Mouse (Mus musculus): Measurements from ENCODE around the gene Cfap73. TPM values are rescaled to one million over a fixed set of nuclear protein-coding genes. Genes with fewer than 3 reads are reported as not detected.

The Cfap73 gene
- polyA plus RNA-seq, 1 experiment from 2014 or later, result not detected

GRCm38 (mm10) chr5:120588569-120589094 lies 45.4 kb downstream of the Cfap73 start, which contains the start of the genes Tpcn1 and Iqcd:
Gene Tpcn1, minus strand, starts transcription at chr5:120588673.
Gene Iqcd, plus strand, starts transcription at chr5:120589016.
- DNase-seq (peak; percentile 100), ATAC-seq (ENCODE audit: low FRiP score, low TSS enrichment) (peak; percentile 98)
- Histone ChIP-seq H3K4me2 (ENCODE audit: low read length) (peak within 1 kb of the TSS; percentile 99), H3K27ac (replicated peaks; ENCODE audit: low read depth, low read length) (peak within 1 kb of the TSS; percentile 71), H3K4me3 (replicated peaks; ENCODE audit: low read depth, low read length) (peak within 1 kb of the TSS; percentile 74), H3K4me1 (ENCODE audit: control insufficient read depth, insufficient read depth, low read length) (peaks cover 18% of the 10 kb centered on the region), H3K27me3 (ENCODE audit: control insufficient read depth, insufficient read depth, low read length) (no peaks in the 10 kb centered on the region), H3K9ac (replicated peaks; ENCODE audit: low read length) (peak within 1 kb of the TSS; percentile 85), H3K36me3 (ENCODE audit: control insufficient read depth, insufficient read depth, low read length) (0 out of 2 replicates have a peak, but pooled peaks cover 3% of the 10 kb centered on the region), H3K9me3 (ENCODE audit: control insufficient read depth, low read length) (no peaks in the 10 kb centered on the region)
- WGBS, result under 1% methylated on average over 35 of the region's 35 CpGs

GRCm38 (mm10) chr5:120587940-120588568 lies 46.0 kb downstream of the Cfap73 start:
- peak overlapping the region; percentile 71 for H3K27ac ChIP-seq (replicated peaks; ENCODE audit: low read depth, low read length)
- H3K27me3 ChIP-seq (ENCODE audit: control insufficient read depth, insufficient read depth, low read length), result no peaks in the 10 kb centered on the region
- ATAC-seq (ENCODE audit: low FRiP score, low TSS enrichment), result no peak
- peak overlapping the region; percentile 85 for H3K9ac ChIP-seq (replicated peaks; ENCODE audit: low read length)
- 0 out of 2 replicates have a peak, but pooled peaks cover 6% of the 10 kb centered on the region for H3K36me3 ChIP-seq (ENCODE audit: control insufficient read depth, insufficient read depth, low read length)
- WGBS, result 3% methylated on average over 29 of the region's 29 CpGs
- H3K4me1 ChIP-seq (ENCODE audit: control insufficient read depth, insufficient read depth, low read length), result peaks cover 18% of the 10 kb centered on the region
- H3K4me3 ChIP-seq (replicated peaks; ENCODE audit: low read depth, low read length), result peak overlapping the region; percentile 74
- H3K9me3 ChIP-seq (ENCODE audit: control insufficient read depth, low read length), result no peaks in the 10 kb centered on the region
- peak overlapping the region; percentile 99 for H3K4me2 ChIP-seq (ENCODE audit: low read length)
- DNase-seq, result no peak

- peak overlapping the region; percentile 99 for H3K4me2 ChIP-seq (ENCODE audit: low read length)
- no peaks in the 10 kb centered on the region for H3K27me3 ChIP-seq (ENCODE audit: control insufficient read depth, insufficient read depth, low read length)
- H3K4me3 ChIP-seq (replicated peaks; ENCODE audit: low read depth, low read length), result peak overlapping the region; percentile 74
- peaks cover 18% of the 10 kb centered on the region for H3K4me1 ChIP-seq (ENCODE audit: control insufficient read depth, insufficient read depth, low read length)
- H3K9me3 ChIP-seq (ENCODE audit: control insufficient read depth, low read length), result no peaks in the 10 kb centered on the region
- ATAC-seq (ENCODE audit: low FRiP score, low TSS enrichment) (no peak), DNase-seq (no peak)
- H3K36me3 ChIP-seq (ENCODE audit: control insufficient read depth, insufficient read depth, low read length), result 0 out of 2 replicates have a peak, but pooled peaks cover 6% of the 10 kb centered on the region
- H3K9ac ChIP-seq (replicated peaks; ENCODE audit: low read length), result peak overlapping the region; percentile 85
- 37% methylated on average over 9 of the region's 9 CpGs for WGBS
- no peak overlapping the region for H3K27ac ChIP-seq (replicated peaks; ENCODE audit: low read depth, low read length)
Measured at GRCm38 (mm10) chr5:120587616-120587926, 46.5 kb downstream of the Cfap73 start.

GRCm38 (mm10) chr5:120586741-120587615 lies 47.1 kb downstream of the Cfap73 start:
- Histone ChIP-seq H3K36me3 (ENCODE audit: control insufficient read depth, insufficient read depth, low read length) (0 out of 2 replicates have a peak, but pooled peaks cover 6% of the 10 kb centered on the region), H3K9me3 (ENCODE audit: control insufficient read depth, low read length) (no peaks in the 10 kb centered on the region), H3K27ac (replicated peaks; ENCODE audit: low read depth, low read length) (no peak overlapping the region; the same call in 1 of the 2 replicates)

GRCm38 (mm10) chr5:120584968-120585367 lies 49.1 kb downstream of the Cfap73 start:
- Histone ChIP-seq H3K27ac (replicated peaks; ENCODE audit: low read depth, low read length) (no peak overlapping the region), H3K9ac (replicated peaks; ENCODE audit: low read length) (no peak overlapping the region), H3K9me3 (ENCODE audit: control insufficient read depth, low read length) (no peaks in the 10 kb centered on the region), H3K4me1 (ENCODE audit: control insufficient read depth, insufficient read depth, low read length) (peaks cover 19% of the 10 kb centered on the region), H3K27me3 (ENCODE audit: control insufficient read depth, insufficient read depth, low read length) (no peaks in the 10 kb centered on the region), H3K4me3 (replicated peaks; ENCODE audit: low read depth, low read length) (no peak overlapping the region), H3K4me2 (ENCODE audit: low read length) (no peak overlapping the region), H3K36me3 (ENCODE audit: control insufficient read depth, insufficient read depth, low read length) (peaks cover 9% of the 10 kb centered on the region; the same call in 1 of the 2 replicates)
- 36% methylated on average over 15 of the region's 15 CpGs for WGBS
- ATAC-seq (ENCODE audit: low FRiP score, low TSS enrichment) (no peak), DNase-seq (no peak)

More at GRCm38 (mm10) chr5:120586741-120587615, 47.1 kb downstream of the Cfap73 start:
- H3K9ac ChIP-seq (replicated peaks; ENCODE audit: low read length), result no peak overlapping the region; the same call in 1 of the 2 replicates
- peak overlapping the region; percentile 99 for H3K4me2 ChIP-seq (ENCODE audit: low read length)
- no peaks in the 10 kb centered on the region for H3K27me3 ChIP-seq (ENCODE audit: control insufficient read depth, insufficient read depth, low read length)
- H3K4me3 ChIP-seq (replicated peaks; ENCODE audit: low read depth, low read length), result peak overlapping the region; percentile 74
- H3K4me1 ChIP-seq (ENCODE audit: control insufficient read depth, insufficient read depth, low read length), result peaks cover 18% of the 10 kb centered on the region
- no peak for ATAC-seq (ENCODE audit: low FRiP score, low TSS enrichment)
- WGBS, result 14% methylated on average over 17 of the region's 17 CpGs
- DNase-seq, result no peak

GRCm38 (mm10) chr5:120583511-120583910 lies 50.5 kb downstream of the Cfap73 start:
- Histone ChIP-seq H3K4me1 (ENCODE audit: control insufficient read depth, insufficient read depth, low read length) (peaks cover 27% of the 10 kb centered on the region), H3K4me2 (ENCODE audit: low read length) (no peak overlapping the region), H3K36me3 (ENCODE audit: control insufficient read depth, insufficient read depth, low read length) (peaks cover 9% of the 10 kb centered on the region; the same call in 1 of the 2 replicates), H3K9me3 (ENCODE audit: control insufficient read depth, low read length) (no peaks in the 10 kb centered on the region), H3K27me3 (ENCODE audit: control insufficient read depth, insufficient read depth, low read length) (no peaks in the 10 kb centered on the region), H3K4me3 (replicated peaks; ENCODE audit: low read depth, low read length) (no peak overlapping the region), H3K9ac (replicated peaks; ENCODE audit: low read length) (no peak overlapping the region), H3K27ac (replicated peaks; ENCODE audit: low read depth, low read length) (no peak overlapping the region)
- no peak for DNase-seq
- WGBS, result 95% methylated on average over 4 of the region's 4 CpGs
- no peak for ATAC-seq (ENCODE audit: low FRiP score, low TSS enrichment)

- peaks cover 17% of the 10 kb centered on the region; the same call in 1 of the 2 replicates for H3K4me1 ChIP-seq (ENCODE audit: control insufficient read depth, insufficient read depth, low read length)
- no peak overlapping the region for H3K9ac ChIP-seq (replicated peaks; ENCODE audit: low read length)
- no peak for DNase-seq
- no peak overlapping the region for H3K4me2 ChIP-seq (ENCODE audit: low read length)
- no peaks in the 10 kb centered on the region for H3K9me3 ChIP-seq (ENCODE audit: control insufficient read depth, low read length)
- no peak overlapping the region for H3K4me3 ChIP-seq (replicated peaks; ENCODE audit: low read depth, low read length)
- no peaks in the 10 kb centered on the region for H3K27me3 ChIP-seq (ENCODE audit: control insufficient read depth, insufficient read depth, low read length)
- no peak overlapping the region for H3K27ac ChIP-seq (replicated peaks; ENCODE audit: low read depth, low read length)
- ATAC-seq (ENCODE audit: low FRiP score, low TSS enrichment), result no peak
- H3K36me3 ChIP-seq (ENCODE audit: control insufficient read depth, insufficient read depth, low read length), result peaks cover 9% of the 10 kb centered on the region; the same call in 1 of the 2 replicates
- WGBS, result 90% methylated on average over 9 of the region's 9 CpGs
Measured at GRCm38 (mm10) chr5:120582002-120582401, 52.0 kb downstream of the Cfap73 start.

GRCm38 (mm10) chr5:120579898-120580626 lies 54.0 kb downstream of the Cfap73 start:
- no peak for ATAC-seq (ENCODE audit: low FRiP score, low TSS enrichment)
- peaks cover 13% of the 10 kb centered on the region; the same call in 1 of the 2 replicates for H3K4me1 ChIP-seq (ENCODE audit: control insufficient read depth, insufficient read depth, low read length)
- 81% methylated on average over 26 of the region's 26 CpGs for WGBS
- H3K9ac ChIP-seq (replicated peaks; ENCODE audit: low read length), result no peak overlapping the region
- H3K4me2 ChIP-seq (ENCODE audit: low read length), result no peak overlapping the region
- H3K36me3 ChIP-seq (ENCODE audit: control insufficient read depth, insufficient read depth, low read length), result peaks cover 9% of the 10 kb centered on the region; the same call in 1 of the 2 replicates
- H3K4me3 ChIP-seq (replicated peaks; ENCODE audit: low read depth, low read length), result no peak overlapping the region
- no peaks in the 10 kb centered on the region for H3K9me3 ChIP-seq (ENCODE audit: control insufficient read depth, low read length)
- no peaks in the 10 kb centered on the region for H3K27me3 ChIP-seq (ENCODE audit: control insufficient read depth, insufficient read depth, low read length)
- DNase-seq, result no peak
- H3K27ac ChIP-seq (replicated peaks; ENCODE audit: low read depth, low read length), result peak overlapping the region; percentile 45; the same call in 1 of the 2 replicates
